8 mouse cellular contexts compared by ENCODE assay signal in the genomic region with DNA sequence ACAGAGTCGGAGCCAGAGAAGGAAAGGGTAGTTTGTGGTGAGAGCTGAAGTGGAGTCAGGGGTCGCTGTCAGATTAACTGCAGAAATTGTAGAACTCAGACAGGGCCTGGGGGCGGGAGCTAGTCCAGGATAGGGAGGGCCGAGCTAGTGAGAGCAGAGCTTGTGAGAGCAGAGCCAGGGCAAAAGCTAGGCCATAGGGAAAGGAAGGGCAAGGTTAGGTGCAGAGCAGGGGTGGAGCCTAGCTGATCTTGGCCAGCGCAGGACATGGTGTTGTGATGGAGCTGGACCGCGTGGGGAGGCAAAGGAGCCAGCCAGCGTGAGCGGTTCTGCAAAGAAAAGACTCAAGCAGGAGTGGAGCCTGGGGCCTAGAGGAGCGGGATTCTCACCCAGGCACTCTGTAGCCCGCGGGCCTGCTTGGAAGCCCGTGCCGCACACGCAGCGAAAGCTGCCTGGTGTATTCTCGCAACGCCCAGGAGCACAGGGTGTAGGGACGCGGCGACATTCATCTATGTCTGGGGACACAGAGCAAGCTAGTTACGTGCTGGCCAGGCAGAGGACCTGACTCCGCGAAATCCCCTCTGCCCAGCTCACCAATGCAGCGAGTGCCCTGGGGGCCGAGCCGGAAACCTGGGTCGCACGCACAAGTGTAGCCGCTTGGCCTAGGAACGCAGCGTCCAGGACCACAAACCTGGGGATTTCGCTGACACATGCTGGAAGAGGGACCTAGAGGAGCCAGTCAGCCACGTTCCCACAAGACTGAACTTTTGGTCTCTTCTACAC. TPM values are rescaled to one million over a fixed set of nuclear protein-coding genes. Genes with fewer than 3 reads are reported as not detected.
A peak's percentile ranks its signal among the peaks of the same experiment; 100 is the strongest.
DNase-seq lines count a peak whose midpoint lies in the region; ATAC-seq and TF ChIP-seq lines count a peak whose summit lies in the region.

No protein-coding gene starts in this region.

- ATAC-seq in heart, postnatal 0 days (ENCODE audit: insufficient read depth, low read depth): no peak
- no peak for ATAC-seq in midbrain, embryonic 14.5 days (ENCODE audit: low FRiP score, low TSS enrichment)

- TF ChIP-seq EP300 in heart, postnatal 0 days (IDR thresholded peaks at IDR 0.05; ENCODE audit: low read depth): no peak

- H3K36me3 ChIP-seq in embryonic facial prominence, embryonic 10.5 days (replicated peaks): no peaks in the 10 kb centered on the region
- H3K36me3 ChIP-seq in heart, postnatal 0 days (replicated peaks; ENCODE audit: control insufficient read depth, insufficient read depth, low read length): 0 out of 2 replicates have a peak, but pooled peaks cover 16% of the 10 kb centered on the region
- no peaks in the 10 kb centered on the region for H3K36me3 ChIP-seq in midbrain, embryonic 14.5 days (ENCODE audit: control insufficient read depth, insufficient read depth, low read length)

- 0 out of 2 replicates have a peak, but pooled peaks cover 2% of the 10 kb centered on the region for H3K9me3 ChIP-seq in embryonic facial prominence, embryonic 10.5 days
- H3K9me3 ChIP-seq in heart, postnatal 0 days (replicated peaks; ENCODE audit: control insufficient read depth, low read length): no peaks in the 10 kb centered on the region
- H3K9me3 ChIP-seq in midbrain, embryonic 14.5 days (ENCODE audit: control insufficient read depth, low read length): no peaks in the 10 kb centered on the region

- 23% methylated on average over 34 of the region's 34 CpGs for WGBS in embryonic facial prominence, embryonic 10.5 days
- WGBS in heart, postnatal 0 days: 46% methylated on average over 34 of the region's 34 CpGs
- 36% methylated on average over 34 of the region's 34 CpGs for WGBS in midbrain, embryonic 14.5 days

- no peak overlapping the region; the same call in 1 of the 2 replicates for H3K27ac ChIP-seq in embryonic facial prominence, embryonic 10.5 days (replicated peaks)
- H3K27ac ChIP-seq in heart, postnatal 0 days (ENCODE audit: low read depth): no peak overlapping the region
- H3K27ac ChIP-seq in midbrain, embryonic 14.5 days (replicated peaks; ENCODE audit: low read depth, low read length): no peak overlapping the region

- H3K27me3 ChIP-seq in embryonic facial prominence, embryonic 10.5 days (replicated peaks; ENCODE audit: low read depth, poor library complexity, severe bottlenecking): peaks cover 100% of the 10 kb centered on the region
- peaks cover 82% of the 10 kb centered on the region for H3K27me3 ChIP-seq in heart, postnatal 0 days (ENCODE audit: control insufficient read depth, insufficient read depth, low read length)
- H3K27me3 ChIP-seq in midbrain, embryonic 14.5 days (ENCODE audit: control insufficient read depth, insufficient read depth, low read length): peaks cover 64% of the 10 kb centered on the region

- TF ChIP-seq CTCF in heart, postnatal 0 days (IDR thresholded peaks at IDR 0.05; ENCODE audit: low read depth): no peak

- peak overlapping the region; percentile 44; the same call in 1 of the 2 replicates for H3K4me2 ChIP-seq in heart, postnatal 0 days (ENCODE audit: low read depth, low read length)
- peak overlapping the region; percentile 44 for H3K4me2 ChIP-seq in midbrain, embryonic 14.5 days (ENCODE audit: low read length)

- DNase-seq in adrenal gland, postnatal 36 days: peak; percentile 43 to 52
- DNase-seq in embryonic facial prominence, embryonic 10.5 days (ENCODE audit: low spot score): peak; percentile 53
- no peak for DNase-seq in heart, postnatal 0 days (ENCODE audit: low spot score)
- DNase-seq in kidney, postnatal 25 days: peak; percentile 62 to 82
- no peak for DNase-seq in midbrain, embryonic 14.5 days
- DNase-seq in left cerebral cortex, adult 9 months (ENCODE audit: low spot score in 2 of 2): no peak
- DNase-seq in right cerebral cortex, postnatal 25 days: no peak
- DNase-seq in layer of hippocampus, adult 9-10 months (ENCODE audit: low spot score): no peak

- H3K4me3 ChIP-seq in embryonic facial prominence, embryonic 10.5 days: peak overlapping the region; percentile 54
- peak overlapping the region; percentile 7; the same call in 1 of the 2 replicates for H3K4me3 ChIP-seq in heart, postnatal 0 days (ENCODE audit: low read depth, low read length)
- 0 out of 2 replicates have a peak overlapping the region, but pooled peaks have one; percentile 15 for H3K4me3 ChIP-seq in midbrain, embryonic 14.5 days (replicated peaks; ENCODE audit: low read depth, low read length)

- H3K4me1 ChIP-seq in embryonic facial prominence, embryonic 10.5 days: peaks cover 52% of the 10 kb centered on the region
- H3K4me1 ChIP-seq in heart, postnatal 0 days (ENCODE audit: control insufficient read depth, insufficient read depth): peaks cover 16% of the 10 kb centered on the region; the same call in 1 of the 2 replicates
- peaks cover 14% of the 10 kb centered on the region; the same call in 1 of the 2 replicates for H3K4me1 ChIP-seq in midbrain, embryonic 14.5 days (ENCODE audit: control insufficient read depth, insufficient read depth, low read length)

- no peak overlapping the region for H3K9ac ChIP-seq in heart, postnatal 0 days (replicated peaks; ENCODE audit: low read depth, low read length)
- H3K9ac ChIP-seq in midbrain, embryonic 14.5 days (replicated peaks; ENCODE audit: low read length): no peak overlapping the region

RNA-seq across cellular contexts. Expression of gene Ltbp4, which starts 11.2 kb away (rescaled TPM):
- 10 to 100 TPM; 77.8 to 94.6 TPM for total RNA-seq in adrenal gland, postnatal 36 days (2021)
- polyA plus RNA-seq in embryonic facial prominence, embryonic 10.5 days (2016; fragmentation: Nextera tagmentation; extraction: Ambion mirVana): 7.1 and 8.8 TPM in 2 replicates
- 150 TPM in 2 replicates for total RNA-seq in heart, postnatal 0 days (2014; rRNA removed; ENCODE audit: low replicate concordance)
- 56.9 and 61.7 TPM in 2 replicates for polyA plus RNA-seq in heart, postnatal 0 days (2015; fragmentation: Nextera tagmentation; extraction: Ambion mirVana)
- polyA plus RNA-seq in midbrain, embryonic 14.5 days (2014; fragmentation: Nextera tagmentation; extraction: Ambion mirVana): 6.4 and 7.4 TPM in 2 replicates

RNA-seq across cellular contexts. Expression of gene Shkbp1, which starts 29.5 kb away (rescaled TPM):
- 10 to 100 TPM; 22.3 TPM for total RNA-seq in adrenal gland, postnatal 36 days (2021)
- 73.2 and 80.3 TPM in 2 replicates for polyA plus RNA-seq in embryonic facial prominence, embryonic 10.5 days (2016; fragmentation: Nextera tagmentation; extraction: Ambion mirVana)
- 16.7 and 21.0 TPM in 2 replicates for total RNA-seq in heart, postnatal 0 days (2014; rRNA removed; ENCODE audit: low replicate concordance)
- polyA plus RNA-seq in heart, postnatal 0 days (2015; fragmentation: Nextera tagmentation; extraction: Ambion mirVana): 14.2 and 18.3 TPM in 2 replicates
- polyA plus RNA-seq in midbrain, embryonic 14.5 days (2014; fragmentation: Nextera tagmentation; extraction: Ambion mirVana): 50.4 and 52.5 TPM in 2 replicates

RNA-seq across cellular contexts. Expression of gene Gm20479, which starts 30.9 kb away (rescaled TPM):
- 1 to 10 TPM in 1 of 2 experiments, not detected in 1; 6.1 TPM for total RNA-seq in adrenal gland, postnatal 36 days (2021)
- polyA plus RNA-seq in embryonic facial prominence, embryonic 10.5 days (2016; fragmentation: Nextera tagmentation; extraction: Ambion mirVana): not detected in 2 replicates
- 2.0 TPM in 1 of 2 replicates, not detected in the other for total RNA-seq in heart, postnatal 0 days (2014; rRNA removed; ENCODE audit: low replicate concordance)
- polyA plus RNA-seq in heart, postnatal 0 days (2015; fragmentation: Nextera tagmentation; extraction: Ambion mirVana): 0.46 TPM in 1 of 2 replicates, not detected in the other
- not detected in 2 replicates for polyA plus RNA-seq in midbrain, embryonic 14.5 days (2014; fragmentation: Nextera tagmentation; extraction: Ambion mirVana)

Comparison
In these comparisons a context has a peak if more than half of its experiments do, and no peak if none do; other contexts are left out.
1. DNase-seq: peak in adrenal gland, postnatal 36 days (2 of 2), embryonic facial prominence, embryonic 10.5 days (single experiment) and kidney, postnatal 25 days (2 of 2); none in heart, postnatal 0 days (single experiment), midbrain, embryonic 14.5 days (single experiment), left cerebral cortex, adult 9 months (0 of 2), right cerebral cortex, postnatal 25 days (single experiment) and layer of hippocampus, adult 9-10 months (single experiment).
2. Peak in every context shown above with its lines, with median percentiles within 50 percentile points of each other: H3K4me3 ChIP-seq.